In the genomic region with DNA sequence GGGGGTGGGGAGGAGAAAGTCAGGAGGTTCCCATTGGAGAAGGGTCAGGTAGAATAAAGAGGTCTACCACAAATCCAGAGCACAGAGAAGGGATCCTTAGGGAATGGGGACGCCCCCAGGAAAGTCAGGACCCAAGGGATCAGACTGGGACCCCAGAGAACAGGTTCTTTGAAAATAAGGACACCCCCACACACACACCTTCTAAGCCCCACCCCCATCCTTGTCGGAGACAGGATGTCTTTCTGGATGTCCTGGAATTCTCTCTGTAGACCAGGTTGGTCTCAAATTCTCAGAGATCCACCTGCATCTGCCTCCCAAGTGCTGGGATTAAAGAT, we compare ENCODE assay signal across 9 mouse cellular contexts. TPM values are rescaled to one million over a fixed set of nuclear protein-coding genes. Genes with fewer than 3 reads are reported as not detected.
A peak's percentile ranks its signal among the peaks of the same experiment; 100 is the strongest.
DNase-seq lines count a peak whose midpoint lies in the region; ATAC-seq and TF ChIP-seq lines count a peak whose summit lies in the region.
"Had no signal": no experiment of that assay in that cellular context is flagged by ENCODE, and none has a peak within 500 bp of the region (broad histone marks: within the 10 kb centered on the region; RNA-seq: fewer than 3 reads in every experiment).

No protein-coding gene starts in this region.

- H3K4me1 ChIP-seq in heart, embryonic 12.5 days (replicated peaks) = peaks cover 29% of the 10 kb centered on the region
- peaks cover 17% of the 10 kb centered on the region for H3K4me1 ChIP-seq in thymus, adult 2 months (replicated peaks; ENCODE audit: control insufficient read depth, insufficient read depth, low read length)
- peaks cover 61% of the 10 kb centered on the region for H3K4me1 ChIP-seq in liver, embryonic 12.5 days

- H3K36me3 ChIP-seq in heart, embryonic 12.5 days = peaks cover 19% of the 10 kb centered on the region
- no peaks in the 10 kb centered on the region; the same call in 1 of the 2 replicates for H3K36me3 ChIP-seq in thymus, adult 2 months (ENCODE audit: control insufficient read depth, insufficient read depth, low read length)
- peaks cover 37% of the 10 kb centered on the region for H3K36me3 ChIP-seq in liver, embryonic 12.5 days

- peak overlapping the region; percentile 65 for H3K4me3 ChIP-seq in heart, embryonic 12.5 days
- peak overlapping the region; percentile 40 for H3K4me3 ChIP-seq in thymus, adult 2 months (ENCODE audit: control insufficient read depth, insufficient read depth, low read length)
- peak overlapping the region; percentile 83 for H3K4me3 ChIP-seq in liver, embryonic 12.5 days

- no peak for TF ChIP-seq POLR2A in thymus, adult 2 months (IDR thresholded peaks at IDR 0.05; ENCODE audit: control insufficient read depth, extremely low read depth, insufficient read depth, low read length, poor library complexity)

- no peak for ATAC-seq in heart, embryonic 12.5 days (ENCODE audit: insufficient number of reproducible peaks, low FRiP score)
- ATAC-seq in liver, embryonic 12.5 days = no peak

- no peaks in the 10 kb centered on the region for H3K27me3 ChIP-seq in heart, embryonic 12.5 days (replicated peaks)
- no peaks in the 10 kb centered on the region for H3K27me3 ChIP-seq in thymus, adult 2 months (ENCODE audit: control insufficient read depth, insufficient read depth, low read length)
- no peaks in the 10 kb centered on the region for H3K27me3 ChIP-seq in liver, embryonic 12.5 days (replicated peaks)

- H3K4me2 ChIP-seq in heart, embryonic 12.5 days = peak overlapping the region; percentile 87
- H3K4me2 ChIP-seq in liver, embryonic 12.5 days = peak overlapping the region; percentile 83

- no peak for DNase-seq in heart, adult 18-20 months
- DNase-seq in thymus, adult 2 months = no peak
- no peak for DNase-seq in thymus, adult 18-20 months
- no peak for DNase-seq in urinary bladder, postnatal 4 days (ENCODE audit: low spot score in 2 of 2)
- DNase-seq in gastrocnemius, postnatal 14 days = no peak
- DNase-seq in spleen, postnatal 36 days (ENCODE audit: low spot score in 2 of 2) = no peak
- DNase-seq: adrenal gland, adult 8-10 months had no signal

- TF ChIP-seq CTCF in thymus, adult 2 months (IDR thresholded peaks at IDR 0.05; ENCODE audit: borderline replicate concordance, control insufficient read depth, extremely low read depth, insufficient read depth, low read length, poor library complexity) = no peak

- peak overlapping the region; percentile 57; the same call in 1 of the 2 replicates for H3K9ac ChIP-seq in heart, embryonic 12.5 days
- peak overlapping the region; percentile 91 for H3K9ac ChIP-seq in liver, embryonic 12.5 days

- WGBS in heart, embryonic 12.5 days = 85% methylated on average over 2 of the region's 2 CpGs
- 83% methylated on average over 2 of the region's 2 CpGs for WGBS in thymus, adult 2 months
- 61% methylated on average over 2 of the region's 2 CpGs for WGBS in liver, embryonic 12.5 days (ENCODE audit: insufficient replicate concordance)

- peak overlapping the region; percentile 84 for H3K27ac ChIP-seq in heart, embryonic 12.5 days (ENCODE audit: poor library complexity, severe bottlenecking)
- peak overlapping the region; percentile 87 for H3K27ac ChIP-seq in thymus, adult 2 months (ENCODE audit: control insufficient read depth, insufficient read depth, low read length)
- peak overlapping the region; percentile 96 for H3K27ac ChIP-seq in liver, embryonic 12.5 days

- H3K9me3 ChIP-seq in heart, embryonic 12.5 days (replicated peaks) = no peaks in the 10 kb centered on the region
- H3K9me3 ChIP-seq in liver, embryonic 12.5 days (replicated peaks) = no peaks in the 10 kb centered on the region

- intact Hi-C loops in gastrocnemius, postnatal 14 days (cut with DNase I; ENCODE audit: low total_unique reads) = no loop called here

RNA-seq across cellular contexts. Expression of a gene that starts 1.5 kb away (rescaled TPM):
- 11.9 and 13.6 TPM in 2 replicates for polyA plus RNA-seq in heart, embryonic 12.5 days (2016; fragmentation: Nextera tagmentation; extraction: Ambion mirVana)
- total RNA-seq in heart, adult 18-20 months (2021) = 10 to 100 TPM; 10.6 to 17.2 TPM
- 56.5 and 57.9 TPM in 2 replicates for polyA plus RNA-seq in thymus, adult 2 months (2012; rRNA removed)
- polyA plus RNA-seq in liver, embryonic 12.5 days (2016; fragmentation: Nextera tagmentation; extraction: Ambion mirVana) = 14.5 and 15.5 TPM in 2 replicates
- 10 to 100 TPM; 10.5 to 11.9 TPM for total RNA-seq in gastrocnemius, postnatal 14 days (2021)

RNA-seq across cellular contexts. Expression of a gene that starts 1.9 kb away (rescaled TPM):
- polyA plus RNA-seq in heart, embryonic 12.5 days (2016; fragmentation: Nextera tagmentation; extraction: Ambion mirVana) = 88.5 and 89.2 TPM in 2 replicates
- 10 to 100 TPM; 14.3 to 15.9 TPM for total RNA-seq in heart, adult 18-20 months (2021)
- 319 and 330 TPM in 2 replicates for polyA plus RNA-seq in thymus, adult 2 months (2012; rRNA removed)
- polyA plus RNA-seq in liver, embryonic 12.5 days (2016; fragmentation: Nextera tagmentation; extraction: Ambion mirVana) = 87.4 and 88.6 TPM in 2 replicates
- total RNA-seq in gastrocnemius, postnatal 14 days (2021) = 10 to 100 TPM; 12.0 to 13.2 TPM

RNA-seq across cellular contexts. Expression of a gene that starts 22.8 kb away (rescaled TPM):
- polyA plus RNA-seq in heart, embryonic 12.5 days (2016; fragmentation: Nextera tagmentation; extraction: Ambion mirVana) = 0.23 and 0.58 TPM in 2 replicates
- total RNA-seq in heart, adult 18-20 months (2021) = not detected
- 9.6 and 11.1 TPM in 2 replicates for polyA plus RNA-seq in thymus, adult 2 months (2012; rRNA removed)
- polyA plus RNA-seq in liver, embryonic 12.5 days (2016; fragmentation: Nextera tagmentation; extraction: Ambion mirVana) = 0.10 and 0.25 TPM in 2 replicates
- total RNA-seq in gastrocnemius, postnatal 14 days (2021) = not detected

RNA-seq across cellular contexts. Expression of a gene that starts 24.2 kb away (rescaled TPM):
- polyA plus RNA-seq in heart, embryonic 12.5 days (2016; fragmentation: Nextera tagmentation; extraction: Ambion mirVana) = 43.8 and 47.8 TPM in 2 replicates
- 100 to 1,000 TPM in 1 of 2 experiments, 10 to 100 TPM in 1; 82.0 to 101 TPM for total RNA-seq in heart, adult 18-20 months (2021)
- 84.3 and 87.7 TPM in 2 replicates for polyA plus RNA-seq in thymus, adult 2 months (2012; rRNA removed)
- 85.7 and 85.9 TPM in 2 replicates for polyA plus RNA-seq in liver, embryonic 12.5 days (2016; fragmentation: Nextera tagmentation; extraction: Ambion mirVana)
- 10 to 100 TPM; 36.2 to 39.6 TPM for total RNA-seq in gastrocnemius, postnatal 14 days (2021)

RNA-seq across cellular contexts. Expression of a gene that starts 31.2 kb away (rescaled TPM):
- polyA plus RNA-seq in heart, embryonic 12.5 days (2016; fragmentation: Nextera tagmentation; extraction: Ambion mirVana) = 69.1 and 73.6 TPM in 2 replicates
- total RNA-seq in heart, adult 18-20 months (2021) = 10 to 100 TPM; 74.0 to 81.4 TPM
- polyA plus RNA-seq in thymus, adult 2 months (2012; rRNA removed) = 477 and 505 TPM in 2 replicates
- polyA plus RNA-seq in liver, embryonic 12.5 days (2016; fragmentation: Nextera tagmentation; extraction: Ambion mirVana) = 29.2 and 32.5 TPM in 2 replicates
- total RNA-seq in gastrocnemius, postnatal 14 days (2021) = 100 to 1,000 TPM; 104 to 117 TPM
